Mouse (Mus musculus): ENCODE data around the gene Traf5. TPM values are rescaled to one million over a fixed set of nuclear protein-coding genes. Genes with fewer than 3 reads are reported as not detected.

Traf5 gene
- polyA plus RNA-seq, 1 experiment from 2014 or later, result 25.2 TPM

- no peak overlapping the region for H3K9ac ChIP-seq (replicated peaks; ENCODE audit: low read length)
- H3K4me3 ChIP-seq (ENCODE audit: low read length), result no peak overlapping the region
- no peak overlapping the region for H3K27ac ChIP-seq (ENCODE audit: low read length)
- WGBS, result 92% methylated on average over 10 of the region's 10 CpGs
- peaks cover 12% of the 10 kb centered on the region for H3K36me3 ChIP-seq (ENCODE audit: insufficient read depth, low read length)
- ATAC-seq (ENCODE audit: low FRiP score, low TSS enrichment), result no peak
- H3K9me3 ChIP-seq (ENCODE audit: low read length), result peaks cover 12% of the 10 kb centered on the region
- peaks cover 11% of the 10 kb centered on the region for H3K4me1 ChIP-seq (ENCODE audit: insufficient read depth, low read length)
- no peaks in the 10 kb centered on the region for H3K27me3 ChIP-seq (ENCODE audit: insufficient read depth, low read length)
- H3K4me2 ChIP-seq (replicated peaks; ENCODE audit: low read depth, low read length), result no peak overlapping the region
Measured at GRCm38 (mm10) chr1:192085218-192085617, 7.1 kb downstream of the Traf5 start.

- H3K4me1 ChIP-seq (ENCODE audit: insufficient read depth, low read length), result peaks cover 25% of the 10 kb centered on the region
- 85% methylated on average over 1 of the region's 1 CpGs for WGBS
- H3K4me2 ChIP-seq (replicated peaks; ENCODE audit: low read depth, low read length), result no peak overlapping the region
- peaks cover 12% of the 10 kb centered on the region for H3K9me3 ChIP-seq (ENCODE audit: low read length)
- H3K27me3 ChIP-seq (ENCODE audit: insufficient read depth, low read length), result no peaks in the 10 kb centered on the region
- no peak overlapping the region for H3K4me3 ChIP-seq (ENCODE audit: low read length)
- no peak overlapping the region for H3K9ac ChIP-seq (replicated peaks; ENCODE audit: low read length)
- no peak for ATAC-seq (ENCODE audit: low FRiP score, low TSS enrichment)
- no peak overlapping the region for H3K27ac ChIP-seq (ENCODE audit: low read length)
- H3K36me3 ChIP-seq (ENCODE audit: insufficient read depth, low read length), result peaks cover 12% of the 10 kb centered on the region
Measured at GRCm38 (mm10) chr1:192082646-192083045, 9.7 kb downstream of the Traf5 start.

- Histone ChIP-seq H3K9me3 (ENCODE audit: low read length) (peaks cover 12% of the 10 kb centered on the region), H3K9ac (replicated peaks; ENCODE audit: low read length) (no peak overlapping the region), H3K4me3 (ENCODE audit: low read length) (no peak overlapping the region), H3K27me3 (ENCODE audit: insufficient read depth, low read length) (no peaks in the 10 kb centered on the region), H3K4me1 (ENCODE audit: insufficient read depth, low read length) (peaks cover 30% of the 10 kb centered on the region), H3K27ac (ENCODE audit: low read length) (no peak overlapping the region), H3K36me3 (ENCODE audit: insufficient read depth, low read length) (peaks cover 12% of the 10 kb centered on the region), H3K4me2 (replicated peaks; ENCODE audit: low read depth, low read length) (no peak overlapping the region)
- ATAC-seq (ENCODE audit: low FRiP score, low TSS enrichment), result no peak
- 95% methylated on average over 2 of the region's 2 CpGs for WGBS
Measured at GRCm38 (mm10) chr1:192081129-192081528, 11.2 kb downstream of the Traf5 start.

GRCm38 (mm10) chr1:192079121-192079520 lies 13.2 kb downstream of the Traf5 start:
- 100% methylated on average over 1 of the region's 1 CpGs for WGBS
- H3K27ac ChIP-seq (ENCODE audit: low read length), result peak overlapping the region; percentile 92
- no peak for ATAC-seq (ENCODE audit: low FRiP score, low TSS enrichment)

GRCm38 (mm10) chr1:192078406-192078805 lies 14.0 kb downstream of the Traf5 start:
- H3K4me2 ChIP-seq (replicated peaks; ENCODE audit: low read depth, low read length), result no peak overlapping the region
- H3K4me1 ChIP-seq (ENCODE audit: insufficient read depth, low read length), result peaks cover 44% of the 10 kb centered on the region
- peaks cover 12% of the 10 kb centered on the region for H3K36me3 ChIP-seq (ENCODE audit: insufficient read depth, low read length)
- H3K9ac ChIP-seq (replicated peaks; ENCODE audit: low read length), result no peak overlapping the region
- peaks cover 12% of the 10 kb centered on the region for H3K9me3 ChIP-seq (ENCODE audit: low read length)
- peak overlapping the region; percentile 92 for H3K27ac ChIP-seq (ENCODE audit: low read length)
- peak; percentile 43; the same call in 1 of the 2 replicates for ATAC-seq (ENCODE audit: low FRiP score, low TSS enrichment)
- no peaks in the 10 kb centered on the region for H3K27me3 ChIP-seq (ENCODE audit: insufficient read depth, low read length)
- WGBS, result 35% methylated on average over 3 of the region's 3 CpGs
- H3K4me3 ChIP-seq (ENCODE audit: low read length), result no peak overlapping the region

More at GRCm38 (mm10) chr1:192079121-192079520, 13.2 kb downstream of the Traf5 start:
- no peak overlapping the region for H3K4me3 ChIP-seq (ENCODE audit: low read length)
- H3K4me2 ChIP-seq (replicated peaks; ENCODE audit: low read depth, low read length), result no peak overlapping the region
- H3K9me3 ChIP-seq (ENCODE audit: low read length), result peaks cover 12% of the 10 kb centered on the region
- H3K27me3 ChIP-seq (ENCODE audit: insufficient read depth, low read length), result no peaks in the 10 kb centered on the region
- H3K4me1 ChIP-seq (ENCODE audit: insufficient read depth, low read length), result peaks cover 44% of the 10 kb centered on the region
- no peak overlapping the region for H3K9ac ChIP-seq (replicated peaks; ENCODE audit: low read length)
- peaks cover 12% of the 10 kb centered on the region for H3K36me3 ChIP-seq (ENCODE audit: insufficient read depth, low read length)

- no peak overlapping the region for H3K4me3 ChIP-seq (ENCODE audit: low read length)
- peaks cover 9% of the 10 kb centered on the region for H3K36me3 ChIP-seq (ENCODE audit: insufficient read depth, low read length)
- H3K9ac ChIP-seq (replicated peaks; ENCODE audit: low read length), result 0 out of 2 replicates have a peak overlapping the region, but pooled peaks have one; percentile 4
- no peaks in the 10 kb centered on the region for H3K27me3 ChIP-seq (ENCODE audit: insufficient read depth, low read length)
- H3K4me2 ChIP-seq (replicated peaks; ENCODE audit: low read depth, low read length), result peak overlapping the region; percentile 18; the same call in 1 of the 2 replicates
- H3K4me1 ChIP-seq (ENCODE audit: insufficient read depth, low read length), result peaks cover 44% of the 10 kb centered on the region
- ATAC-seq (ENCODE audit: low FRiP score, low TSS enrichment), result peak; percentile 66
- peaks cover 11% of the 10 kb centered on the region for H3K9me3 ChIP-seq (ENCODE audit: low read length)
- peak overlapping the region; percentile 92 for H3K27ac ChIP-seq (ENCODE audit: low read length)
Measured at GRCm38 (mm10) chr1:192076796-192077535, 15.4 kb downstream of the Traf5 start.

- 70% methylated on average over 4 of the region's 4 CpGs for WGBS
- Histone ChIP-seq H3K9ac (replicated peaks; ENCODE audit: low read length) (no peak overlapping the region; the same call in 1 of the 2 replicates), H3K4me3 (ENCODE audit: low read length) (no peak overlapping the region)
Measured at GRCm38 (mm10) chr1:192076101-192076500, 16.3 kb downstream of the Traf5 start.

GRCm38 (mm10) chr1:192074824-192075223 lies 17.5 kb downstream of the Traf5 start:
- Histone ChIP-seq H3K4me1 (ENCODE audit: insufficient read depth, low read length) (peaks cover 60% of the 10 kb centered on the region), H3K27ac (ENCODE audit: low read length) (peak overlapping the region; percentile 51; the same call in 1 of the 2 replicates)
- ATAC-seq (ENCODE audit: low FRiP score, low TSS enrichment), result no peak

More at GRCm38 (mm10) chr1:192076101-192076500, 16.3 kb downstream of the Traf5 start:
- H3K9me3 ChIP-seq (ENCODE audit: low read length), result peaks cover 2% of the 10 kb centered on the region
- H3K36me3 ChIP-seq (ENCODE audit: insufficient read depth, low read length), result 0 out of 2 replicates have a peak, but pooled peaks cover under 1% of the 10 kb centered on the region
- no peak overlapping the region for H3K4me2 ChIP-seq (replicated peaks; ENCODE audit: low read depth, low read length)
- ATAC-seq (ENCODE audit: low FRiP score, low TSS enrichment), result no peak
- H3K4me1 ChIP-seq (ENCODE audit: insufficient read depth, low read length), result peaks cover 47% of the 10 kb centered on the region
- no peaks in the 10 kb centered on the region for H3K27me3 ChIP-seq (ENCODE audit: insufficient read depth, low read length)
- H3K27ac ChIP-seq (ENCODE audit: low read length), result peak overlapping the region; percentile 92; the same call in 1 of the 2 replicates

GRCm38 (mm10) chr1:192072426-192072825 lies 19.9 kb downstream of the Traf5 start:
- Histone ChIP-seq H3K27me3 (ENCODE audit: insufficient read depth, low read length) (no peaks in the 10 kb centered on the region), H3K36me3 (ENCODE audit: insufficient read depth, low read length) (peaks cover 8% of the 10 kb centered on the region), H3K4me1 (ENCODE audit: insufficient read depth, low read length) (peaks cover 48% of the 10 kb centered on the region), H3K9ac (replicated peaks; ENCODE audit: low read length) (no peak overlapping the region), H3K27ac (ENCODE audit: low read length) (no peak overlapping the region), H3K4me2 (replicated peaks; ENCODE audit: low read depth, low read length) (no peak overlapping the region), H3K4me3 (ENCODE audit: low read length) (no peak overlapping the region), H3K9me3 (ENCODE audit: low read length) (no peaks in the 10 kb centered on the region)
- ATAC-seq (ENCODE audit: low FRiP score, low TSS enrichment), result no peak
- WGBS, result 84% methylated on average over 1 of the region's 1 CpGs

More at GRCm38 (mm10) chr1:192074824-192075223, 17.5 kb downstream of the Traf5 start:
- Histone ChIP-seq H3K36me3 (ENCODE audit: insufficient read depth, low read length) (no peaks in the 10 kb centered on the region), H3K4me3 (ENCODE audit: low read length) (no peak overlapping the region), H3K9ac (replicated peaks; ENCODE audit: low read length) (no peak overlapping the region), H3K27me3 (ENCODE audit: insufficient read depth, low read length) (no peaks in the 10 kb centered on the region), H3K9me3 (ENCODE audit: low read length) (no peaks in the 10 kb centered on the region), H3K4me2 (replicated peaks; ENCODE audit: low read depth, low read length) (no peak overlapping the region)
- WGBS, result 58% methylated on average over 1 of the region's 1 CpGs

- no peaks in the 10 kb centered on the region for H3K27me3 ChIP-seq (ENCODE audit: insufficient read depth, low read length)
- H3K9me3 ChIP-seq (ENCODE audit: low read length), result no peaks in the 10 kb centered on the region
- H3K36me3 ChIP-seq (ENCODE audit: insufficient read depth, low read length), result peaks cover 21% of the 10 kb centered on the region
- H3K4me1 ChIP-seq (ENCODE audit: insufficient read depth, low read length), result peaks cover 30% of the 10 kb centered on the region
- H3K4me2 ChIP-seq (replicated peaks; ENCODE audit: low read depth, low read length), result peak overlapping the region; percentile 54
- 22% methylated on average over 3 of the region's 3 CpGs for WGBS
- peak overlapping the region; percentile 88 for H3K27ac ChIP-seq (ENCODE audit: low read length)
- peak; percentile 73 for ATAC-seq (ENCODE audit: low FRiP score, low TSS enrichment)
- H3K9ac ChIP-seq (replicated peaks; ENCODE audit: low read length), result peak overlapping the region; percentile 55
- peak overlapping the region; percentile 32 for H3K4me3 ChIP-seq (ENCODE audit: low read length)
Measured at GRCm38 (mm10) chr1:192070618-192071051, 21.7 kb downstream of the Traf5 start.

Measured in kidney, embryonic 16.5 days (tissue).